In genomic region chr6:137539219-137539618, GRCm38 (mm10) we compare ENCODE assay signal across 26 mouse cellular contexts.
A peak's percentile ranks its signal among the peaks of the same experiment; 100 is the strongest.
DNase-seq lines count a peak whose midpoint lies in the region; ATAC-seq and TF ChIP-seq lines count a peak whose summit lies in the region.
"Had no signal": no experiment of that assay in that cellular context is flagged by ENCODE, and none has a peak within 500 bp of the region (broad histone marks: within the 10 kb centered on the region; RNA-seq: fewer than 3 reads in every experiment).

No protein-coding gene starts in this region.

- DNase-seq in kidney, adult 9 months = peak; percentile 57
- DNase-seq in stomach, postnatal 0 days (ENCODE audit: low spot score) = no peak
- no peak for DNase-seq in intestine, embryonic 14.5 days (ENCODE audit: low spot score)
- DNase-seq in adrenal gland, postnatal 14 days = no peak
- DNase-seq in lung, postnatal 25 days (ENCODE audit: low spot score) = no peak
- DNase-seq: adrenal gland, adult 8-10 months; adrenal gland, postnatal 36 days; cerebellum, adult 18-20 months; cerebellum, adult 9-10 months; cerebellum, postnatal 25 days; forebrain, postnatal 0 days; gastrocnemius, postnatal 36 days; heart, adult 2 months; heart, postnatal 14 days; heart, postnatal 4 days had no signal

- no peak for ATAC-seq in kidney, embryonic 14.5 days (ENCODE audit: low FRiP score, low TSS enrichment)
- ATAC-seq in stomach, embryonic 15.5 days (ENCODE audit: insufficient read depth, low FRiP score, low read depth) = peak; percentile 40
- no peak for ATAC-seq in stomach, postnatal 0 days (ENCODE audit: low FRiP score, low TSS enrichment)
- ATAC-seq in intestine, embryonic 14.5 days (replicated peaks; ENCODE audit: low FRiP score, low TSS enrichment, low read depth) = 0 out of 2 replicates have a peak, but pooled peaks have one; percentile 14
- no peak for ATAC-seq in intestine, postnatal 0 days
- ATAC-seq: activated CD4-positive, CD25-positive, alpha-beta regulatory T cell, adult 4 months; CD4-positive, CD25-positive, alpha-beta regulatory T cell, adult 4 months; forebrain, embryonic 14.5 days; forebrain, postnatal 0 days had no signal

- WGBS in kidney, embryonic 14.5 days = 37% methylated on average over 7 of the region's 7 CpGs
- 43% methylated on average over 7 of the region's 7 CpGs for WGBS in stomach, embryonic 15.5 days
- 48% methylated on average over 7 of the region's 7 CpGs for WGBS in stomach, postnatal 0 days
- WGBS in intestine, embryonic 14.5 days = 41% methylated on average over 7 of the region's 7 CpGs
- WGBS in intestine, postnatal 0 days = 33% methylated on average over 7 of the region's 7 CpGs

- no peak overlapping the region for H3K4me2 ChIP-seq in kidney, embryonic 14.5 days (replicated peaks; ENCODE audit: low read depth, low read length)
- H3K4me2 ChIP-seq in stomach, embryonic 15.5 days = no peak overlapping the region
- H3K4me2 ChIP-seq in stomach, postnatal 0 days (replicated peaks; ENCODE audit: low read depth) = no peak overlapping the region
- no peak overlapping the region for H3K4me2 ChIP-seq in intestine, embryonic 14.5 days (ENCODE audit: low read length)
- H3K4me2 ChIP-seq in intestine, postnatal 0 days (replicated peaks; ENCODE audit: low read depth) = no peak overlapping the region
- H3K4me2 ChIP-seq: embryonic facial prominence, embryonic 12.5 days; embryonic facial prominence, embryonic 15.5 days; heart, embryonic 13.5 days; hindbrain, embryonic 14.5 days had no signal

- H3K9me3 ChIP-seq in kidney, embryonic 14.5 days (ENCODE audit: control insufficient read depth, low read length) = no peaks in the 10 kb centered on the region
- H3K9me3 ChIP-seq in stomach, embryonic 15.5 days = no peaks in the 10 kb centered on the region
- H3K9me3 ChIP-seq in stomach, postnatal 0 days (ENCODE audit: control insufficient read depth, low read length) = no peaks in the 10 kb centered on the region
- H3K9me3 ChIP-seq in intestine, embryonic 14.5 days (ENCODE audit: control insufficient read depth, low read length) = no peaks in the 10 kb centered on the region
- no peaks in the 10 kb centered on the region for H3K9me3 ChIP-seq in intestine, postnatal 0 days (ENCODE audit: control insufficient read depth)
- H3K9me3 ChIP-seq: embryonic facial prominence, embryonic 12.5 days; embryonic facial prominence, embryonic 15.5 days; heart, embryonic 10.5 days; heart, embryonic 13.5 days had no signal

- TF ChIP-seq CTCF in stomach, postnatal 0 days (IDR thresholded peaks at IDR 0.05; ENCODE audit: low read depth) = no peak
- TF ChIP-seq CTCF in intestine, postnatal 0 days (IDR thresholded peaks at IDR 0.05; ENCODE audit: low read depth) = no peak

- TF ChIP-seq EP300 in stomach, postnatal 0 days (optimal IDR thresholded peaks at IDR 0.05) = no peak

- no peaks in the 10 kb centered on the region for H3K27me3 ChIP-seq in kidney, embryonic 14.5 days (ENCODE audit: control insufficient read depth, insufficient read depth, low read length)
- H3K27me3 ChIP-seq in stomach, embryonic 15.5 days (replicated peaks) = no peaks in the 10 kb centered on the region
- no peaks in the 10 kb centered on the region for H3K27me3 ChIP-seq in stomach, postnatal 0 days (ENCODE audit: control insufficient read depth, insufficient read depth, low read length)
- H3K27me3 ChIP-seq in intestine, embryonic 14.5 days (replicated peaks; ENCODE audit: control insufficient read depth, insufficient read depth, low read length) = no peaks in the 10 kb centered on the region
- no peaks in the 10 kb centered on the region for H3K27me3 ChIP-seq in intestine, postnatal 0 days (replicated peaks; ENCODE audit: control insufficient read depth, insufficient read depth, low read length)
- H3K27me3 ChIP-seq: embryonic facial prominence, embryonic 12.5 days; embryonic facial prominence, embryonic 15.5 days; heart, embryonic 13.5 days had no signal

- H3K27ac ChIP-seq in kidney, embryonic 14.5 days (ENCODE audit: low read depth, low read length) = no peak overlapping the region
- H3K27ac ChIP-seq in stomach, embryonic 15.5 days = no peak overlapping the region
- H3K27ac ChIP-seq in stomach, postnatal 0 days (replicated peaks) = no peak overlapping the region
- H3K27ac ChIP-seq in intestine, embryonic 14.5 days (ENCODE audit: low read depth) = no peak overlapping the region
- H3K27ac ChIP-seq in intestine, postnatal 0 days (ENCODE audit: low read depth, low read length) = 0 out of 2 replicates have a peak overlapping the region, but pooled peaks have one; percentile 9
- H3K27ac ChIP-seq: embryonic facial prominence, embryonic 12.5 days; embryonic facial prominence, embryonic 15.5 days; heart, adult 2 months; heart, embryonic 10.5 days; heart, embryonic 13.5 days; hindbrain, embryonic 14.5 days had no signal

- no peaks in the 10 kb centered on the region for H3K36me3 ChIP-seq in kidney, embryonic 14.5 days (ENCODE audit: control insufficient read depth, insufficient read depth, low read length)
- no peaks in the 10 kb centered on the region for H3K36me3 ChIP-seq in stomach, embryonic 15.5 days
- no peaks in the 10 kb centered on the region for H3K36me3 ChIP-seq in stomach, postnatal 0 days (ENCODE audit: control insufficient read depth, insufficient read depth, low read length)
- H3K36me3 ChIP-seq in intestine, embryonic 14.5 days (ENCODE audit: control insufficient read depth, insufficient read depth, low read length) = no peaks in the 10 kb centered on the region
- H3K36me3 ChIP-seq in intestine, postnatal 0 days (ENCODE audit: control insufficient read depth, insufficient read depth) = peaks cover 16% of the 10 kb centered on the region

- H3K9ac ChIP-seq in kidney, embryonic 14.5 days (ENCODE audit: low read depth, low read length) = no peak overlapping the region
- no peak overlapping the region for H3K9ac ChIP-seq in stomach, embryonic 15.5 days
- no peak overlapping the region for H3K9ac ChIP-seq in stomach, postnatal 0 days (ENCODE audit: low read length)
- no peak overlapping the region for H3K9ac ChIP-seq in intestine, embryonic 14.5 days (ENCODE audit: low read length)
- no peak overlapping the region for H3K9ac ChIP-seq in intestine, postnatal 0 days (ENCODE audit: low read depth, low read length)
- H3K9ac ChIP-seq: embryonic facial prominence, embryonic 12.5 days; embryonic facial prominence, embryonic 15.5 days; forebrain, postnatal 0 days; heart, embryonic 13.5 days; hindbrain, embryonic 14.5 days had no signal

- H3K4me3 ChIP-seq in kidney, embryonic 14.5 days (ENCODE audit: low read length) = no peak overlapping the region
- no peak overlapping the region for H3K4me3 ChIP-seq in stomach, embryonic 15.5 days (replicated peaks)
- no peak overlapping the region for H3K4me3 ChIP-seq in stomach, postnatal 0 days (ENCODE audit: low read depth, low read length)
- no peak overlapping the region for H3K4me3 ChIP-seq in intestine, embryonic 14.5 days (ENCODE audit: low read depth, low read length)
- no peak overlapping the region for H3K4me3 ChIP-seq in intestine, postnatal 0 days (ENCODE audit: low read depth, low read length)
- H3K4me3 ChIP-seq: embryonic facial prominence, embryonic 12.5 days; embryonic facial prominence, embryonic 15.5 days; heart, adult 2 months; heart, embryonic 10.5 days; heart, embryonic 13.5 days had no signal

- H3K4me1 ChIP-seq in kidney, embryonic 14.5 days (ENCODE audit: control insufficient read depth, insufficient read depth, low read length) = 0 out of 2 replicates have a peak, but pooled peaks cover 3% of the 10 kb centered on the region
- 0 out of 2 replicates have a peak, but pooled peaks cover 6% of the 10 kb centered on the region for H3K4me1 ChIP-seq in stomach, embryonic 15.5 days
- H3K4me1 ChIP-seq in stomach, postnatal 0 days (replicated peaks; ENCODE audit: control insufficient read depth, insufficient read depth) = no peaks in the 10 kb centered on the region; the same call in 1 of the 2 replicates
- peaks cover 12% of the 10 kb centered on the region for H3K4me1 ChIP-seq in intestine, embryonic 14.5 days (replicated peaks; ENCODE audit: control insufficient read depth, insufficient read depth, low read length)
- H3K4me1 ChIP-seq in intestine, postnatal 0 days (replicated peaks; ENCODE audit: control insufficient read depth, insufficient read depth, low read length) = peaks cover 15% of the 10 kb centered on the region; the same call in 1 of the 2 replicates

Comparison
In these comparisons a context has a peak if more than half of its experiments do, and no peak if none do; other contexts are left out.
1. ATAC-seq: peak in stomach, embryonic 15.5 days (single experiment) and intestine, embryonic 14.5 days (single experiment); none in kidney, embryonic 14.5 days (single experiment), stomach, postnatal 0 days (single experiment) and intestine, postnatal 0 days (single experiment).